Mouse (Mus musculus): Measurements from ENCODE around the gene Trak1. TPM values are rescaled to one million over a fixed set of nuclear protein-coding genes. Genes with fewer than 3 reads are reported as not detected.
A peak's percentile ranks its signal among the peaks of the same experiment; 100 is the strongest.

Gene Trak1
- polyA plus RNA-seq, 1 experiment from 2014 or later: 41.6 TPM

GRCm38 (mm10) chr9:121277118-121278060, 19.9 kb upstream of the Trak1 start, which contains the start of gene Ulk4:
Gene Ulk4 (minus strand): TSS chr9:121277197.
- H3K36me3 ChIP-seq: 0 out of 2 replicates have a peak, but pooled peaks cover 4% of the 10 kb centered on the region
- under 1% methylated on average over 59 of the region's 59 CpGs for WGBS
- H3K4me1 ChIP-seq: peaks cover 15% of the 10 kb centered on the region

GRCm38 (mm10) chr9:121279216-121279615, 18.1 kb upstream of the Trak1 start:
- no peak overlapping the region for H3K9ac ChIP-seq
- no peak overlapping the region for H3K27ac ChIP-seq
- no peak overlapping the region for H3K4me3 ChIP-seq
- no peak for ATAC-seq (ENCODE audit: low FRiP score)
- no peaks in the 10 kb centered on the region for H3K27me3 ChIP-seq
- H3K4me2 ChIP-seq (replicated peaks): no peak overlapping the region
- WGBS: 96% methylated on average over 5 of the region's 5 CpGs
- peaks cover 9% of the 10 kb centered on the region; the same call in 1 of the 2 replicates for H3K9me3 ChIP-seq (replicated peaks)
- H3K4me1 ChIP-seq: peaks cover 15% of the 10 kb centered on the region
- H3K36me3 ChIP-seq: 0 out of 2 replicates have a peak, but pooled peaks cover 4% of the 10 kb centered on the region

More at GRCm38 (mm10) chr9:121277118-121278060, 19.9 kb upstream of the Trak1 start, which contains the start of gene Ulk4:
- H3K9me3 ChIP-seq (replicated peaks): peaks cover 6% of the 10 kb centered on the region; the same call in 1 of the 2 replicates
- peak within 1 kb of the TSS; percentile 71 for H3K4me3 ChIP-seq
- H3K9ac ChIP-seq: peak within 1 kb of the TSS; percentile 73
- H3K27ac ChIP-seq: peak within 1 kb of the TSS; percentile 93
- ATAC-seq (ENCODE audit: low FRiP score): peak; percentile 97
- peak within 1 kb of the TSS; percentile 83 for H3K4me2 ChIP-seq (replicated peaks)
- H3K27me3 ChIP-seq: no peaks in the 10 kb centered on the region

- H3K9me3 ChIP-seq (replicated peaks): peaks cover 9% of the 10 kb centered on the region; the same call in 1 of the 2 replicates
- ATAC-seq (ENCODE audit: low FRiP score): no peak
- H3K4me2 ChIP-seq (replicated peaks): no peak overlapping the region
- H3K4me3 ChIP-seq: no peak overlapping the region
- H3K4me1 ChIP-seq: peaks cover 16% of the 10 kb centered on the region
- 87% methylated on average over 6 of the region's 6 CpGs for WGBS
- no peak overlapping the region for H3K27ac ChIP-seq
- no peak overlapping the region for H3K9ac ChIP-seq
- 0 out of 2 replicates have a peak, but pooled peaks cover 4% of the 10 kb centered on the region for H3K36me3 ChIP-seq
- no peaks in the 10 kb centered on the region for H3K27me3 ChIP-seq
These were observed 15.4 kb upstream of the Trak1 start for GRCm38 (mm10) chr9:121281891-121282290.

- Histone ChIP-seq H3K4me3 (no peak overlapping the region), H3K27ac (no peak overlapping the region), H3K4me2 (replicated peaks) (no peak overlapping the region), H3K9me3 (replicated peaks) (peaks cover 9% of the 10 kb centered on the region; the same call in 1 of the 2 replicates), H3K27me3 (no peaks in the 10 kb centered on the region), H3K9ac (no peak overlapping the region), H3K36me3 (0 out of 2 replicates have a peak, but pooled peaks cover 4% of the 10 kb centered on the region), H3K4me1 (peaks cover 7% of the 10 kb centered on the region)
- WGBS: 97% methylated on average over 6 of the region's 6 CpGs
- no peak for ATAC-seq (ENCODE audit: low FRiP score)
These were observed 13.6 kb upstream of the Trak1 start for GRCm38 (mm10) chr9:121283620-121284185.

- Histone ChIP-seq H3K4me1 (peaks cover 7% of the 10 kb centered on the region), H3K9ac (no peak overlapping the region), H3K27me3 (no peaks in the 10 kb centered on the region), H3K27ac (no peak overlapping the region), H3K4me2 (replicated peaks) (no peak overlapping the region), H3K36me3 (0 out of 2 replicates have a peak, but pooled peaks cover 4% of the 10 kb centered on the region), H3K4me3 (no peak overlapping the region), H3K9me3 (replicated peaks) (peaks cover 9% of the 10 kb centered on the region; the same call in 1 of the 2 replicates)
- WGBS: 86% methylated on average over 3 of the region's 3 CpGs
- no peak for ATAC-seq (ENCODE audit: low FRiP score)
These were observed 12.9 kb upstream of the Trak1 start for GRCm38 (mm10) chr9:121284422-121284821.

- ATAC-seq (ENCODE audit: low FRiP score): peak; percentile 81
- H3K9me3 ChIP-seq (replicated peaks): peaks cover 9% of the 10 kb centered on the region; the same call in 1 of the 2 replicates
- peaks cover 7% of the 10 kb centered on the region for H3K4me1 ChIP-seq
- 0 out of 2 replicates have a peak, but pooled peaks cover 4% of the 10 kb centered on the region for H3K36me3 ChIP-seq
- peak overlapping the region; percentile 55 for H3K9ac ChIP-seq
- H3K4me2 ChIP-seq (replicated peaks): peak overlapping the region; percentile 62
- WGBS: 20% methylated on average over 29 of the region's 29 CpGs
- peak overlapping the region; percentile 40 for H3K4me3 ChIP-seq
- H3K27ac ChIP-seq: no peak overlapping the region
- H3K27me3 ChIP-seq: no peaks in the 10 kb centered on the region
These were observed 11.7 kb upstream of the Trak1 start for GRCm38 (mm10) chr9:121285341-121286324.

GRCm38 (mm10) chr9:121286325-121286901, 10.9 kb upstream of the Trak1 start:
- Histone ChIP-seq H3K4me2 (replicated peaks) (peak overlapping the region; percentile 62), H3K27ac (no peak overlapping the region), H3K9me3 (replicated peaks) (peaks cover 9% of the 10 kb centered on the region; the same call in 1 of the 2 replicates), H3K27me3 (no peaks in the 10 kb centered on the region), H3K36me3 (0 out of 2 replicates have a peak, but pooled peaks cover 4% of the 10 kb centered on the region), H3K9ac (peak overlapping the region; percentile 55), H3K4me1 (peaks cover 7% of the 10 kb centered on the region), H3K4me3 (peak overlapping the region; percentile 40)
- WGBS: 79% methylated on average over 3 of the region's 3 CpGs
- no peak for ATAC-seq (ENCODE audit: low FRiP score)

GRCm38 (mm10) chr9:121291275-121291674, 6.0 kb upstream of the Trak1 start:
- H3K4me2 ChIP-seq (replicated peaks): no peak overlapping the region
- H3K27ac ChIP-seq: no peak overlapping the region
- no peaks in the 10 kb centered on the region for H3K36me3 ChIP-seq
- H3K9ac ChIP-seq: no peak overlapping the region
- H3K27me3 ChIP-seq: 0 out of 2 replicates have a peak, but pooled peaks cover 11% of the 10 kb centered on the region
- H3K9me3 ChIP-seq (replicated peaks): peaks cover 5% of the 10 kb centered on the region; the same call in 1 of the 2 replicates
- ATAC-seq (ENCODE audit: low FRiP score): no peak
- H3K4me3 ChIP-seq: no peak overlapping the region
- peaks cover 2% of the 10 kb centered on the region for H3K4me1 ChIP-seq
- WGBS: 75% methylated on average over 2 of the region's 2 CpGs

- H3K4me1 ChIP-seq: peaks cover 6% of the 10 kb centered on the region
- peaks cover 5% of the 10 kb centered on the region; the same call in 1 of the 2 replicates for H3K9me3 ChIP-seq (replicated peaks)
- H3K9ac ChIP-seq: no peak overlapping the region
- H3K4me2 ChIP-seq (replicated peaks): no peak overlapping the region
- H3K36me3 ChIP-seq: no peaks in the 10 kb centered on the region
- H3K27me3 ChIP-seq: 0 out of 2 replicates have a peak, but pooled peaks cover 11% of the 10 kb centered on the region
- no peak for ATAC-seq (ENCODE audit: low FRiP score)
- H3K27ac ChIP-seq: no peak overlapping the region
- H3K4me3 ChIP-seq: no peak overlapping the region
- WGBS: 87% methylated on average over 7 of the region's 7 CpGs
These were observed 4.1 kb upstream of the Trak1 start for GRCm38 (mm10) chr9:121293187-121293586.

GRCm38 (mm10) chr9:121295221-121295620, 2.1 kb upstream of the Trak1 start:
- ATAC-seq (ENCODE audit: low FRiP score): no peak
- no peak overlapping the region for H3K27ac ChIP-seq
- 78% methylated on average over 7 of the region's 7 CpGs for WGBS
- no peak overlapping the region for H3K9ac ChIP-seq
- no peak overlapping the region for H3K4me2 ChIP-seq (replicated peaks)
- H3K4me1 ChIP-seq: peaks cover 26% of the 10 kb centered on the region
- 0 out of 2 replicates have a peak, but pooled peaks cover 5% of the 10 kb centered on the region for H3K9me3 ChIP-seq (replicated peaks)
- H3K4me3 ChIP-seq: no peak overlapping the region
- 0 out of 2 replicates have a peak, but pooled peaks cover 11% of the 10 kb centered on the region for H3K27me3 ChIP-seq
- H3K36me3 ChIP-seq: no peaks in the 10 kb centered on the region

GRCm38 (mm10) chr9:121298065-121298398, 730 bp downstream of the Trak1 start:
- Histone ChIP-seq H3K27ac (peak overlapping the region; percentile 49; the same call in 1 of the 2 replicates), H3K4me2 (replicated peaks) (peak overlapping the region; percentile 88), H3K27me3 (0 out of 2 replicates have a peak, but pooled peaks cover 11% of the 10 kb centered on the region), H3K9me3 (replicated peaks) (no peaks in the 10 kb centered on the region), H3K36me3 (no peaks in the 10 kb centered on the region), H3K9ac (peak overlapping the region; percentile 95), H3K4me3 (peak overlapping the region; percentile 87), H3K4me1 (peaks cover 40% of the 10 kb centered on the region)
- 3% methylated on average over 7 of the region's 7 CpGs for WGBS
- ATAC-seq (ENCODE audit: low FRiP score): no peak
